Mouse (Mus musculus) embryonic facial prominence, embryonic 13.5 days (tissue): ENCODE measurements at regions not wholly inside any gene's neighbourhood (a gene's known extent, or its start where the extent isn't known, plus 50 kb on each side); places are given as distances from the start of the nearest gene placed in this dataset.
A peak's percentile ranks its signal among the peaks of the same experiment; 100 is the strongest.

Source experiments
- ATAC-seq: fragments of 200-750 bp; cut with Nextera tagmentation; 2 replicates; pipeline ENCODE4 v1.8.0; 2017; ENCODE audit warnings: low read depth; ENCODE audit not compliant: insufficient number of reproducible peaks, insufficient read depth, low FRiP score, low TSS enrichment
- H3K27ac ChIP-seq: fragments of 300-500 bp; sonication (generic); 2 replicates; pipeline ENCODE4 v1.5.1; 2015; ENCODE audit warnings: moderate library complexity, mild to moderate bottlenecking, inconsistent platforms
- H3K27me3 ChIP-seq: fragments of 300-500 bp; sonication (generic); 2 replicates; pipeline ENCODE4 v1.6.1; 2015; ENCODE audit warnings: mild to moderate bottlenecking, inconsistent platforms
- H3K36me3 ChIP-seq: fragments of 300-500 bp; sonication (generic); 2 replicates; pipeline ENCODE4 v1.6.1; 2015; ENCODE audit warnings: mild to moderate bottlenecking, inconsistent platforms
- H3K4me1 ChIP-seq: fragments of 300-500 bp; sonication (generic); 2 replicates; pipeline ENCODE4 v1.6.1; 2015; ENCODE audit warnings: inconsistent platforms
- H3K4me2 ChIP-seq: fragments of 300-500 bp; sonication (generic); 2 replicates; pipeline ENCODE4 v1.6.1; 2015; ENCODE audit warnings: moderate library complexity, mild to moderate bottlenecking, inconsistent platforms
- H3K4me3 ChIP-seq: fragments of 300-500 bp; sonication (generic); 2 replicates; pipeline ENCODE4 v1.5.1; 2015; ENCODE audit warnings: mild to moderate bottlenecking, inconsistent platforms
- H3K9ac ChIP-seq: fragments of 300-500 bp; sonication (generic); 2 replicates; pipeline ENCODE4 v1.6.1; 2015; ENCODE audit warnings: mild to moderate bottlenecking, inconsistent platforms
- H3K9me3 ChIP-seq: fragments of 300-500 bp; sonication (generic); 2 replicates; pipeline ENCODE4 v1.6.1; 2016; ENCODE audit warnings: inconsistent platforms
- WGBS: fragments of 180-500 bp; shearing (Covaris S2); methylation state at CpG from one replicate; pipeline ENCODE4 v1.1.7; 2015; ENCODE audit warnings: mixed read lengths; 5-methylcytosine and 5-hydroxymethylcytosine counted together

- 88% methylated on average over 6 of the region's 6 CpGs for WGBS
Observed at GRCm38 (mm10) chr15:64626359-64626758, 191.1 kb upstream of the Gm21798 start.

DNA sequence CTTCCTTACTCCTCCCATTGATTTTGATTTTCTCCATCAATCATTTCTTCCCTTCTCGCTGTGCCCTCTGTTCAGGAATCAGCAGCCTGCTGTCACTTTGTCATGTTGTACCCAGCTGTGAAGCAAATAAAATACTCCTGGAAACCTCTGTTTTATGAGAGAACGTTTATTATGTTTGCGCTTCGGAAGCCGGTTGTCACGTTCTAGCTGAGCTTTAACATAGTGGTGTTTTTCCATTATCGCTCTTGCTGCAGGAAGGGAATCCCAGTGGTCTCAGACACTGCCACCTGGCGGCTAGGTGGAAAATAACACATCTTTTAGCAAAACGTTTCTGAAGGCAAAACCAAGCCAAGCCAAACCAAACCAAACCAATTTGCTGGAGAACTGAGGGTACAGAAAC is 190.2 kb upstream of the Gm21798 start:
- peak overlapping the region; percentile 27; the same call in 1 of the 2 replicates for H3K4me2 ChIP-seq

More at GRCm38 (mm10) chr15:64626359-64626758, 191.1 kb upstream of the Gm21798 start:
- Histone ChIP-seq H3K9ac (no peak overlapping the region), H3K9me3 (no peaks in the 10 kb centered on the region), H3K36me3 (no peaks in the 10 kb centered on the region), H3K27ac (no peak overlapping the region), H3K4me2 (no peak overlapping the region), H3K4me1 (0 out of 2 replicates have a peak, but pooled peaks cover 6% of the 10 kb centered on the region), H3K4me3 (no peak overlapping the region), H3K27me3 (no peaks in the 10 kb centered on the region)
- no peak for ATAC-seq

More for the DNA sequence above, 190.2 kb upstream of the Gm21798 start:
- Histone ChIP-seq H3K4me3 (no peak overlapping the region), H3K9me3 (no peaks in the 10 kb centered on the region), H3K27me3 (no peaks in the 10 kb centered on the region), H3K27ac (no peak overlapping the region), H3K36me3 (no peaks in the 10 kb centered on the region), H3K4me1 (0 out of 2 replicates have a peak, but pooled peaks cover 6% of the 10 kb centered on the region), H3K9ac (no peak overlapping the region)
- WGBS = 19% methylated on average over 9 of the region's 9 CpGs
- ATAC-seq = no peak
